Mouse (Mus musculus): ENCODE measurements around the gene Wasf3. TPM values are rescaled to one million over a fixed set of nuclear protein-coding genes. Genes with fewer than 3 reads are reported as not detected.
"Not testable (repeated sequence)": the region's sequence is repeated elsewhere in the genome, so short reads cannot be mapped to it uniquely, and the experiment has no call there.

The Wasf3 gene
- polyA plus RNA-seq, 1 experiment from 2014 or later: not detected

DNA sequence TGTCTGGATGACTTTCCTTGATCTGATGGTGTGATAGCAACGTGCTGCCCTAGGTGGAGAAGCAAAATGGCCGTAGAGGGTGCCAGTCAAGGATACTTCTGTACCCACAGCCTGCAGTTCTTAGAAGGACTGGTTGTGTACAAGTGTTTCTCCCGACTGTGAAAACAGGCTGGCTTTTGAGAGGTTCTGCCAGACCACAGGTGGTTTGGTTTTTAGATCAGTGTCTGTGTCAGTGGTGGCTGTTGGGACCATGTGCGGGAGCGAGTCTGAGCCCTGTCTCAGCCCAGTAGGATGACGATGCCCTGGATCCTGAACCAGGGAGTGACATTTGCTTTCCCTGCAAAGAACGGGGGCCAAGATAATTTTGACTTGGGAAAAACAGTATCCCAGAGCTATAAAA lies 9.8 kb downstream of the Wasf3 start:
- Histone ChIP-seq H3K27ac (ENCODE audit: low read depth) (no peak overlapping the region), H3K4me3 (ENCODE audit: low read depth, low read length) (no peak overlapping the region), H3K4me2 (ENCODE audit: low read depth, low read length) (no peak overlapping the region), H3K27me3 (ENCODE audit: insufficient read depth, low read length) (no peaks in the 10 kb centered on the region), H3K9me3 (ENCODE audit: low read length) (0 out of 2 replicates have a peak, but pooled peaks cover 3% of the 10 kb centered on the region), H3K9ac (replicated peaks) (no peak overlapping the region), H3K36me3 (replicated peaks; ENCODE audit: insufficient read depth, low read length) (no peaks in the 10 kb centered on the region), H3K4me1 (ENCODE audit: insufficient read depth) (no peaks in the 10 kb centered on the region)
- no peak for DNase-seq
- WGBS (ENCODE audit: insufficient replicate concordance): 84% methylated on average over 7 of the region's 7 CpGs
- no peak for ATAC-seq
- no peak for TF ChIP-seq CTCF (IDR thresholded peaks at IDR 0.05; ENCODE audit: low read depth)
- TF ChIP-seq EP300 (IDR thresholded peaks at IDR 0.05; ENCODE audit: low read depth): no peak

DNA sequence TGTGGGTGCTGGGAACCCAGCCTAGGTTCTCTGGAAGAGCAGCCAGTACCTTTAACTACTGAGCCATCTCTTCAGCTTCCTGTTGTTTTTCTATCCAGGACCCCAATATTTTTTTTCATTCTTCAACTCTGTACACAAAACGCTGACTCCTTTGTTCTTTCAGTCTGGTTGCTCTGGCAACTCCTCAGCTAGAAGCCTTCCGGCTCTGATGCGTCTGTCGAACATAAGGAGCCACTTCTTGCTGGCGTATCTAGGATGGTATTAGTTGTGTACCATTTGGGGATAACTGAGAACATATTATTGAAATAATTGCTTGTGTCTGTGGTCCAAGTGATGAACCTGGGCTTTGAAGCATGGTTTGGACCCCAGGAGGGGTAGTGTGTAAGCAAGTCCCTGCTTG lies 12.5 kb downstream of the Wasf3 start:
- Histone ChIP-seq H3K9me3 (ENCODE audit: low read length) (0 out of 2 replicates have a peak, but pooled peaks cover 3% of the 10 kb centered on the region), H3K9ac (replicated peaks) (no peak overlapping the region), H3K36me3 (replicated peaks; ENCODE audit: insufficient read depth, low read length) (no peaks in the 10 kb centered on the region), H3K4me2 (ENCODE audit: low read depth, low read length) (no peak overlapping the region), H3K27me3 (ENCODE audit: insufficient read depth, low read length) (no peaks in the 10 kb centered on the region), H3K4me3 (ENCODE audit: low read depth, low read length) (no peak overlapping the region), H3K27ac (ENCODE audit: low read depth) (no peak overlapping the region), H3K4me1 (ENCODE audit: insufficient read depth) (no peaks in the 10 kb centered on the region)
- 80% methylated on average over 5 of the region's 5 CpGs for WGBS (ENCODE audit: insufficient replicate concordance)
- no peak for ATAC-seq
- TF ChIP-seq EP300 (IDR thresholded peaks at IDR 0.05; ENCODE audit: low read depth) (no peak), CTCF (IDR thresholded peaks at IDR 0.05; ENCODE audit: low read depth) (no peak)
- no peak for DNase-seq

DNA sequence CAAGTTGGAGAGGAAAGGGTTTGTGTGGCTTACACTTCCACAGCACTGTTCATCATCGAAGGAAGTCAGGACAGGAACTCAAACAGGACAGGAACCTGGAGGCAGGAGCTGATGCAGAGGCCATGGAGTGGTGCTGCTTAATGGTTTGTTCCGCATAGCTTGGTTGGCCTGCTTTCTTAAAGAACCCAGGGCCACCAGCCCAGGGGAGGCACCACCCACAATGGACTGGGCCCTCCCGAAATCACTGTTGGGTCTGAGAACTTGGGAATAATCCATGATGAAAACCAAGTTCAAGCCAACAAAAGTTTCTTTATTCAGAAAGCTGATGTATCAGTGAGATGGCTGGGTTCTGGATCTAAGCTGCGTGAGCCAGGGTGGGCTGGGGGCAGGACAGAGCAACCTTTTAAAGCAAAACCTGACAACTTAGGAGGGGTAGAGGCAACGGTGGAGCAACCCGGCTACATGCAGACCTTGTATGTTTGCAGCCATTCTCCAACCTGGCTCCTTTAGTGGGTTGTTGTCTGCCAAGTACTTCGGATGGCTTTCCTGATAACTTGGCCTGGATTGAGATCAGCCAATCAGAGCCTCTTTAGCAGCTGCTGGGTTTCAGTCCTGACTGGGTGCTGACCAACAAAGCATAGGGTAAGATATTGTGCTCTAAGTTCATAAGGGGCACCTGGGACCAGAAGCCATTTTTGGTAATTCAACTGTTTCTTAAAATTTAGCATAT lies 13.8 kb downstream of the Wasf3 start:
- no peak overlapping the region for H3K4me2 ChIP-seq (ENCODE audit: low read depth, low read length)
- no peak overlapping the region for H3K27ac ChIP-seq (ENCODE audit: low read depth)
- WGBS (ENCODE audit: insufficient replicate concordance): 83% methylated on average over 7 of the region's 7 CpGs
- ATAC-seq (no peak), DNase-seq (no peak)
- H3K9ac ChIP-seq (replicated peaks): no peak overlapping the region
- TF ChIP-seq EP300 (IDR thresholded peaks at IDR 0.05; ENCODE audit: low read depth): no peak
- TF ChIP-seq CTCF (IDR thresholded peaks at IDR 0.05; ENCODE audit: low read depth): no peak
- no peaks in the 10 kb centered on the region for H3K36me3 ChIP-seq (replicated peaks; ENCODE audit: insufficient read depth, low read length)
- H3K9me3 ChIP-seq (ENCODE audit: low read length): 0 out of 2 replicates have a peak, but pooled peaks cover 3% of the 10 kb centered on the region
- H3K4me3 ChIP-seq (ENCODE audit: low read depth, low read length): no peak overlapping the region
- no peaks in the 10 kb centered on the region for H3K27me3 ChIP-seq (ENCODE audit: insufficient read depth, low read length)
- no peaks in the 10 kb centered on the region for H3K4me1 ChIP-seq (ENCODE audit: insufficient read depth)

DNA sequence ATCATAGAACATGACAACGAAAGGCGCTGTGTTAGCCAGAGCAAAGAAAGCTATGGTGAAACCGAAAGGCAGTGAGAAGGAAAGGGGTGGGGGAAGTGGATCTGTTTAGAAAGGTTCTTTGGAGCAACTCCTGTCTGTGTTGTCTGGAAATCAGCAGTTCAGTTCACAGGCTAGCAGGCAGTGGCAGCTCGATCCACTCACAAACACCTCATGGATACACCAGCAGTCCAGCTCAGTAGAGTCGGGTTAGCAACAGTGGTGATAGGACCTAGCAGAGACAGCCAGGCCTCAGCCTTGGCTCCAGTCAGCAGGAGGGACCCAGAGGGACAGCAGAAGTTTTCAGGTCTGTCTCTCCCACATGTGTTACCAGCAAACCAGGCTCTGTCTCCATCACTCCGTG lies 16.2 kb downstream of the Wasf3 start:
- WGBS (ENCODE audit: insufficient replicate concordance): 85% methylated on average over 6 of the region's 6 CpGs
- H3K27ac ChIP-seq (ENCODE audit: low read depth); H3K4me1 ChIP-seq (ENCODE audit: insufficient read depth); ATAC-seq; H3K9ac ChIP-seq (replicated peaks); H3K4me2 ChIP-seq (ENCODE audit: low read depth, low read length); DNase-seq; H3K36me3 ChIP-seq (replicated peaks; ENCODE audit: insufficient read depth, low read length); H3K27me3 ChIP-seq (ENCODE audit: insufficient read depth, low read length); H3K4me3 ChIP-seq (ENCODE audit: low read depth, low read length); H3K9me3 ChIP-seq (ENCODE audit: low read length): not testable (repeated sequence)

DNA sequence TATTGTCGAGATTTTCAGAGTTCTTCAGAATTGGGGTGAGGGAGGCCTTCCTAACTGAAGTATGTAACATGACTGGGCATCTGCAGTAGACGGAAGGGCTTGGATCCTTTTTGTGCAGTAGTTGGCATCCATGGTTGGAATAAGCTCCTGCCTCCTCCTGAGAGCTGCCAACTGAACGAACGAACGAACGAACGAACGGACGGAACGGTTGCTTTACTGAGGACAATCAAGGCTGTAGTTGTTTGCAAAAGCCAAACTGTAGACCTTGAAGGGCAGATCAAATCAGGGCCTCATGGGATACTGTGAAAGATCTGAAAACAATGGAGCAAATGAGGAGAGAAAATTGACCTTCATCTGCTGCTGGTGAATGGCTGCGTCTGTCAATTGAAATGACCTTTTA lies 17.5 kb downstream of the Wasf3 start:
- WGBS (ENCODE audit: insufficient replicate concordance): 76% methylated on average over 11 of the region's 11 CpGs
- H3K27me3 ChIP-seq (ENCODE audit: insufficient read depth, low read length): no peaks in the 10 kb centered on the region
- no peak for DNase-seq
- H3K9ac ChIP-seq (replicated peaks): no peak overlapping the region
- no peak overlapping the region for H3K4me3 ChIP-seq (ENCODE audit: low read depth, low read length)
- H3K4me2 ChIP-seq (ENCODE audit: low read depth, low read length): no peak overlapping the region
- H3K4me1 ChIP-seq (ENCODE audit: insufficient read depth): no peaks in the 10 kb centered on the region
- TF ChIP-seq CTCF (IDR thresholded peaks at IDR 0.05; ENCODE audit: low read depth) (no peak), EP300 (IDR thresholded peaks at IDR 0.05; ENCODE audit: low read depth) (no peak)
- H3K9me3 ChIP-seq (ENCODE audit: low read length): no peaks in the 10 kb centered on the region
- no peaks in the 10 kb centered on the region for H3K36me3 ChIP-seq (replicated peaks; ENCODE audit: insufficient read depth, low read length)
- H3K27ac ChIP-seq (ENCODE audit: low read depth): no peak overlapping the region
- ATAC-seq: no peak

DNA sequence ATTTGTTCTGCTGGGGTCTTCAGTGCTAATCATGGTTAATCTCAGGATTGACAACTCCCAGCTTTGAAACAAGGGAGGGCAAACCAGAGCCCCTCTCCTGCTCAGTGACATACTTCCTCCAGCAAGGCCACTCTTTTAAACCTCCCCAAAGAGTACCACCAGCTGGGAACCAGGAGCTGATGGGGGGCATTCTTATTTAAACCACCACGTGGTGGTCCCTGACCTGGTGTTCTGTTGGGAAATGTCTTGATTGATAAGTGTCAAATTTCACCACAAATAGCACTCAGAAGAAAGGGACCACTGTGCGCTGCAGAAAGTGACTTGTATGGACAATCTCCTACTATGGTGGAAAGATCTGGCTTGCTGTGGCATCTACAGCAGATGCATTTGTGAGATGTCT lies 19.1 kb downstream of the Wasf3 start:
- no peaks in the 10 kb centered on the region for H3K9me3 ChIP-seq (ENCODE audit: low read length)
- no peak for ATAC-seq
- 40% methylated on average over 2 of the region's 2 CpGs for WGBS (ENCODE audit: insufficient replicate concordance)
- H3K4me2 ChIP-seq (ENCODE audit: low read depth, low read length): no peak overlapping the region
- H3K4me3 ChIP-seq (ENCODE audit: low read depth, low read length): no peak overlapping the region
- no peak for DNase-seq
- TF ChIP-seq CTCF (IDR thresholded peaks at IDR 0.05; ENCODE audit: low read depth) (no peak), EP300 (IDR thresholded peaks at IDR 0.05; ENCODE audit: low read depth) (no peak)
- no peaks in the 10 kb centered on the region for H3K36me3 ChIP-seq (replicated peaks; ENCODE audit: insufficient read depth, low read length)
- H3K4me1 ChIP-seq (ENCODE audit: insufficient read depth): no peaks in the 10 kb centered on the region
- H3K27ac ChIP-seq (ENCODE audit: low read depth): no peak overlapping the region
- H3K9ac ChIP-seq (replicated peaks): no peak overlapping the region
- no peaks in the 10 kb centered on the region for H3K27me3 ChIP-seq (ENCODE audit: insufficient read depth, low read length)

All from liver, postnatal 0 days (tissue).